26 mouse cellular contexts compared by ENCODE assay signal in genomic region chr10:40816471-40816870, GRCm38 (mm10).
"Had no signal": no experiment of that assay in that cellular context is flagged by ENCODE, and none has a peak within 500 bp of the region (broad histone marks: within the 10 kb centered on the region; RNA-seq: fewer than 3 reads in every experiment).

No protein-coding gene starts in this region.

- H3K9ac ChIP-seq: heart, embryonic 13.5 days; heart, embryonic 15.5 days; hindbrain, embryonic 13.5 days; hindbrain, embryonic 15.5 days; kidney, embryonic 15.5 days; limb, embryonic 13.5 days; limb, embryonic 15.5 days; liver, embryonic 14.5 days had no signal

- ATAC-seq: hindbrain, postnatal 0 days; intestine, embryonic 16.5 days had no signal

- H3K9me3 ChIP-seq: heart, embryonic 10.5 days; heart, embryonic 13.5 days; heart, embryonic 15.5 days; hindbrain, embryonic 13.5 days; hindbrain, embryonic 15.5 days; kidney, embryonic 15.5 days; limb, embryonic 13.5 days; limb, embryonic 15.5 days had no signal

- H3K27me3 ChIP-seq: heart, embryonic 13.5 days; heart, embryonic 15.5 days; hindbrain, embryonic 13.5 days; hindbrain, embryonic 15.5 days; kidney, embryonic 15.5 days; limb, embryonic 13.5 days; limb, embryonic 15.5 days had no signal

- H3K36me3 ChIP-seq: heart, embryonic 10.5 days; heart, embryonic 13.5 days; heart, embryonic 15.5 days; hindbrain, embryonic 13.5 days; hindbrain, embryonic 15.5 days; kidney, embryonic 15.5 days; limb, embryonic 13.5 days; limb, embryonic 15.5 days had no signal

- H3K4me1 ChIP-seq: heart, embryonic 10.5 days; heart, embryonic 13.5 days; heart, embryonic 15.5 days; hindbrain, embryonic 13.5 days; hindbrain, embryonic 15.5 days; kidney, embryonic 15.5 days; limb, embryonic 13.5 days; limb, embryonic 15.5 days had no signal

- H3K4me3 ChIP-seq: heart, embryonic 10.5 days; heart, embryonic 13.5 days; heart, embryonic 15.5 days; hindbrain, embryonic 13.5 days; hindbrain, embryonic 15.5 days; kidney, embryonic 15.5 days; limb, embryonic 13.5 days; limb, embryonic 15.5 days had no signal

- H3K27ac ChIP-seq: heart, embryonic 10.5 days; heart, embryonic 13.5 days; heart, embryonic 15.5 days; hindbrain, embryonic 13.5 days; hindbrain, embryonic 15.5 days; hindbrain, postnatal 0 days; kidney, embryonic 15.5 days; kidney, postnatal 0 days; limb, embryonic 13.5 days; limb, embryonic 15.5 days; liver, embryonic 14.5 days had no signal

- DNase-seq: gastrocnemius, postnatal 14 days; gastrocnemius, postnatal 36 days; heart, adult 18-20 months; heart, postnatal 14 days; heart, postnatal 36 days; kidney, adult 11 months; kidney, adult 2 months; kidney, adult 9 months; kidney, postnatal 14 days; kidney, postnatal 36 days; layer of hippocampus, adult 9-11 months; layer of hippocampus, postnatal 36 days; left cerebral cortex, postnatal 4 days had no signal

- H3K4me2 ChIP-seq: heart, embryonic 13.5 days; heart, embryonic 15.5 days; hindbrain, embryonic 13.5 days; hindbrain, embryonic 15.5 days; kidney, embryonic 15.5 days; limb, embryonic 13.5 days; limb, embryonic 15.5 days; liver, embryonic 11.5 days had no signal
